Mouse (Mus musculus) naive thymus-derived CD4-positive, alpha-beta T cell, adult 2 months (primary cell): Measurements from ENCODE around the gene Fads1.

ENCODE experiments used
- DNase-seq: peaks from one replicate; pipeline ENCODE4 v3.0.0-alpha.2; 2011; ENCODE audit warnings: low read depth

The Fads1 gene

DNA sequence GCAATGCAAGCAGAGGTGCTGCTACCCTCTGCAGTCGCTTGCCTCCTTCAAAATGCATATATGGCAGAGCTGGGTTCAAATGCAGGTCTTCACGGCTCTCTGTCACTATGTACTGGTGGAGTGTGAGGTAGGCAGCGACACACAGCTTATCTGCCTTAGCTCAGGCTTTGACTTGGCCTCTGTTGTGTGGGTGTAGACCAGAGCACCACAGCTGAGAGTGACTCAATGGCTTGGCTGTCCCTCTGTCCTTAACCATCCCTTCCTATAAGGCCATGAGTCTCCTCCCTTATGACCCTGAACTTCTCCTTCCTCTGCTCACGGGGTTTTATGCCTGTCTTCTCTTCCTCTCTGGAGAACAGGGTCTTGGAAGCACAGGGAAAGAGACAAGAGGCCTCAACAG is 28.2 kb downstream of the Fads1 start:
- no peak for DNase-seq

DNA sequence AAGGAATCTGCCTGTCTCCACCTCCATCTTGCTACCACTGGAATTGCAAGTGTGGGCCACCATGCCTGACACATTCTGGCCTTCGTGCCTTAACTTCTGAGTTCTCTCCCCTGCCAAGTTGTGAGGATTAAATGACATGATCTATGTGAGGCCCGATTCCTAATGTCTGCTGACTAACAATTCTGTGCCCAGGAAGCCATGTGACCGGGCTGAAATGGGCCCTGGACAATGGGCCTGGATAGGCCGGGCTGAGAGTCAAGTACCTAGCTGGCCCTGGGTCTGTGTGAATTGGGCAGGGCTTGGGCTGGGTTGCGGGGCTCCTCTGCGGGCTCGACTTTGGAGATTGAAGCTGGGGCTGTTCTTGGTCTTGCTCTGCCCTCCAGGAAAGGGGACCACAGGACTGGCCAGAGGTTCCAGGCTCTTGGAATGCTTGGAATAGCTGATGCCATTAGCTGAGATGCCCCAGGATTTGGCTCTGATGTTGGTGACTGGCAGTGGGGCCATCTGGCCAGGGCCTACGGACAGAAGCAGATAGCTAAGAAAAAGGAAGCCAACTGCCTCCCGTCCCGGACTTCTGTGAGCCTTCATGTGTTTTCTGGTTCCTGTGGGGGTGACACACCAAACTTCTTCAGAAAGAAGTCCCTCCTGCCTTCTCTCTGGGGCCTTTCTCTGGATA is 31.2 kb downstream of the Fads1 start:
- no peak for DNase-seq

DNA sequence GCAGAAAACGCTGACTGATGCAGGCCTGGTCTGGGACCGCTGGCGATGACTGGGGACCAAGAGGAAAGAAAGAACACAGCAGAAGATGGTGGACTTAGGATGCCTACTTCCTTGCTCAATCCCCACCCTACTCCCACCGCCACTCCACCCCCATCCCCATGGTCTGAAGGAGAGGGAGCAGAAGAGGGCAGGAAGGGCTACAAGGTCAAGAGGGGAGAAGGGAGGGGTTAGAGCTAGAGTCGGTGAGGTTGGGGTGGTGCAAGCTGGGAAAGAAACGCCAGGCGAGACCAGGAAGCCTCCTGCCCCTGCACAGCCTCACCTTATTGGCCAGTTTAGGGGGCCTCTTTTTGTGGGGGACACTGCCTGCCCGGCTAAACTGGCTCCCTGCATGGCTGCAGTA is 33.4 kb downstream of the Fads1 start:
- no peak for DNase-seq

DNA sequence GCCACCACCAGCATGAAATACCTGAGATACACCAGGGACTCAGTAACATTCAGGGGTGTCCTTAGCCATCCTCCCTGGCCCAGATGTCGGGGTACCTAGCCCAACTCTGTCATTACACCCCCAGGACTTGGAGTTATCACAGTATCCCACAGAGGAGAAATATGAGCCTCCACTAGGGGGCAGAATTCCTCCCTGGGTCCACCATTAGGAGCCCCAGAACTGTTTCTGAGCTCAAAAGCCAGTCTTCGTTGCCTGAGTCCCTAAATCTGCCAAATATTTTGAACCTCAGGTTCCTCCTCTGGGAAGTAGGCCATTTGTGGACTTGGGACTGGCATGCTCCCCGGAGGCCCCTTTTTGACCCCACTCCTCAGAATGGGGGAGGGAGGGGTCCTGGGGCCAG is 36.4 kb downstream of the Fads1 start:
- peak; percentile 64 for DNase-seq

DNA sequence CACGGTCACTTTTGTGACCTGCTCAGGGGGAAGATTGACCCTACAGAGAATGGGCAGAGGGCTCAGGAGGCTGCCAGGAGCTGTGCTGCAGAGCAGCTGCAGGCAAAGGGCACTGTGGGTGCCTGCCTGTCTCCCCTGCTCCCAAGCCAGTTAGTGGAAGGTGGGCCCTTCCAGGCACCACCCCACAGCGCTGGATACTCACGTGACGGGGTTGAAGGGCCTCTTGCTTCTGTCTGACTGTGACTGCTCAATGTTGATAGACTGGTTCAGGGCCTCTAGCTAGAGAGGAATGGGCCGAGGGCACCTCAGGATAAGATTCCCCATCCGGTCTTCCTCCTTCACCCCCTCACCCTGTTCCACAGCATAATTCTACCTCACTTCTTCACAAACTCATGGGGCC is 36.9 kb downstream of the Fads1 start:
- DNase-seq: no peak

DNA sequence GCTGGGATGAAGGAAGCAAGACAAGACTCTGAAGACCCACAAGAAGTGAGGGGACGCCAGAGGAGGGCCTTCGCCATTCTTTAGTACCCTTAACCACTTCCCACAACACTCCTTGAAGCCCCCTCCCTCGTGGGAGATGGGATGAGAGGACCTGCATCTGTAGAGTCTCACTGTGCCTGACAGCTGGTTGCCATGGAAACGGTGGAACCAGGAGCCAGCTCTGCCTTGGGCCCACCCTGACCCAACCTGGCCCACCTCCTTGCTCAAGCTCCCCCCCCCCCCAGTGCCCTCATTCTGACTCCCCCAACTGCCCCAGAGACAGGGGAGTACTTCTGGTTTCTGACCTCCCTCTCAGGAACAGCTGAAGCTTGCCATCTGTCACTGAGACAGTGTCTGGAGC is 38.9 kb downstream of the Fads1 start:
- DNase-seq: no peak

DNA sequence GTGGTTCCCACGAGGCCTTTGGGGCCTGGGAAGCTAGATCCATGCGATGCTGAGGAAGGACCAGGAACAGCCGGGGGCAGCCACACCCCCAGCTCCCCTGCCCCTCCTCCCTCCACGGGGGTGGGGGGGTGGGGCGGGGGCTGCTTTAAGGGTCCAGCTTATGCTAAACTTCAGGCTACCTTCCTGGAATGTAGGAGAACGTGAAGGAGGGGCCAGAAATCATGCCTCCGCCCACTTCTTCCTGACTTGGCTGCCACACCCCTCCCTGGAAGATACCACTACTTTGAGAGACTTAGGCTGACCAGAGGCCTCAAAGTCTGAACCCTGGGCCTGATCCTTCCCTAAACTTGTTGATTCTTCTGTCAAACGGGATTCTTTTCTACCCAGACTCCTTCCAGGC is 40.0 kb downstream of the Fads1 start:
- no peak for DNase-seq

DNA sequence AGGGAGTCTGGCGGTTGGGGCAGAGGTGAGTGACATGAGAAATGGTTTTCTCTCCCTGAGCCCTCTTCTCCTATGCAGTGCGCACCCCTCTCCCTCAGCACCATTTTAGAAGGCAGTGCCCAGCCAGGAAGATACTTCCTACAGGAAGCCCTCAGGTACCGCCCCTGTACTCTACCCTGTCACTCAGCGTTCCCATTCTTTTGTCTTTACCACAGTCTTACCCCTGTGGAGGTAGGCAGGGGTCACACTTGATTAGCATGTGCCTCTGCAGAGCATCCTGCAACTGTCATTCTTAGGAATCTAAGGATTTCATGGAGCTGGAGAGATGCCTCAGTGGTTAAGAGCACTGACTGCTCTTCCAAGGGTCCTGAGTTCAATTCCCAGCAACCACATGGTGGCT is 40.9 kb downstream of the Fads1 start:
- DNase-seq: no peak

DNA sequence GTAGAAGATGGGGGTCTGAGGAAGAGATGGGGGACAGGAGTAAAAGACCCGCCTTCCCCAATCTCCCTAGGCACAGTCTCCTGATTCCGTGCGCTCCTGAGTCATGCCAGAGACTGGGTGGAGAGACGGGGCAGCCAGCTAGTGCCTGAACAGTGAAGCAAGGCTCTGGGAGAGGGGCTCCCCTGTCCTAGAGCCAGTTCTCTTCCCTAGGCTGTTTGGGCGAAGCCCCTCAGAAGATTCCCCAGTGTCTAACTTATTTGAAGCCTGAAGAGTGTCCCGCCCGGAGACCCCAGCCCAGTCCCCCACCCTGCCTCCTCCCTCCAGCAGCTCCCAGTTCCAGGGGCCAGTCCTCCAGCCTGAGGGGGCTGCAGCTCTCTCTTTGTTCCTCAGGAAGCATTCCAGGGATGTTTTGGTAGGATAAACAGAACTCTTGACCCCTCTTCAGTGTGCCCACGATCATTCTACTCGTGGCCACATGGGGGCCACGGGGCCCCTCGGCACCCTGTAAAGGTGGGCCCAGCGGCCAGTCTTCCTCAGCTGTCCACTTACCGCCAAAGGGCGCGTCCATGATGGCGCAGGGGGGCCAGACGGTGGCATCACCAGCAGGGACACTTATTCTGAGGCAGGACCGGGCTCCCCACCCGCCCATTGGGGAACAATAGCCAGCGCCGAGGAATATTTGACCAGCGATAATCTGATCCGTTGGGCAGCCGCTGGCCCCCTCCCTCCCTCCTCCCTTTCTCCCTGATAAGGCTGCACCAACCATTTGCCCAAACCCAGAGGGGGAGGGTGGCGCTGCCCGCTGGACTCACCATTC is 42.2 kb downstream of the Fads1 start:
- DNase-seq: no peak

DNA sequence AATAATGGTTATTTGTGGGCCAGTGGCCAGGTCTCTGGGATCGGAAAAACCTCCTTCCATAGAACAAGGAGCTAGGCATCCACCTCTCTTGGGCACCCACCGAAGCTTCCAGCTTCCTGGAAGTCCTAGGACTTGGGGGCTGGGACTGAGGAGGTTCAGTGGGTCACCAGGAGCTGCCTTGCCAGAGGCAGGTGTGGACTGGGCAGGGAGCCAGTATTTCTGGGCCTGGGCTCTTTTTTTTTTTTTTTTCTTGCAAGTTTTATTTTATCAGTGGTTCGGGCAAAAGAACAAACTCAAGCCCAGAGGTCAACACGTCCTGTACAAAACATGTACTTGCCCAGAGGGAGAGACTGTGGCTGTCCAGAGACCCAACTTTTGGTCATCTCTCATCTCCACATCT is 43.1 kb downstream of the Fads1 start:
- no peak for DNase-seq

DNA sequence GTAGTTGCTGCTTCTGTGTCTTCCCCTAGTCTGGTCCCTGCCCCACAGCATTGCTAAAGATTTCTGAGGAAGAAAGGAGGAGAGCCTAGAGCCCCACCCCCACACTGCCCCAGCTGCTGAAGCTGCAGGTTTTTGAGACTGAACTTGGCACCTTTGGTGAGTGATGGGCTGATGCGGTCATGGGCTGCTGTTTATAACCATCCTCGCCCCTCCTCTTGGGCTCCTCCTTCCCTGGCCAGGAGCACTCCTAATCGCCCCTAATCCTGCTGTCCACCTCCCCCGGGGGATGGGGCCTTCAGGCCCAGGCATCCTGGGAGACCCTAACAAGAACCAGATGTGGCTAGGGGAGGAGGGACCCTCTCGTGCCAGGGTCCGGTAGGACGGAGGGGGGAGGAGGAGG is 48.3 kb downstream of the Fads1 start:
- no peak for DNase-seq

DNA sequence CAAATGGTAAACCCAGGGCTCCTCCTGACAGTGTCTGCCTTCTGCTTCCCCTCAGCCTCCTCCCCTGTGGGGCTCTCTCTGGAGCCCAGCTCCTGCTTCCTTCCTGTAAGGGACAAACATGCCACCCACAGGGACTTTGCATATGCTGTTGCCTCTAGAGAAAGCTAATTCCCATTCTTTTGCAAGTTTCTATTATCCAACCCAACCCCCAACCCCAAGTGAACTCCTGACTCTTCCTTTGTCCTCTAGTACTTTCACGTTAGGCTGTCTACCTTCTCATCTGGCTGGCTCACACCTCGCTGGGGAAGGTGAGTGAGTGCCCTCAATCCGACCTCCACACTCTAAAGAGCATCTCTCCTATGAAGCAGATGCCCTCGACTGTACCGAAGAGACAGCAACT is 49.2 kb downstream of the Fads1 start:
- no peak for DNase-seq

DNA sequence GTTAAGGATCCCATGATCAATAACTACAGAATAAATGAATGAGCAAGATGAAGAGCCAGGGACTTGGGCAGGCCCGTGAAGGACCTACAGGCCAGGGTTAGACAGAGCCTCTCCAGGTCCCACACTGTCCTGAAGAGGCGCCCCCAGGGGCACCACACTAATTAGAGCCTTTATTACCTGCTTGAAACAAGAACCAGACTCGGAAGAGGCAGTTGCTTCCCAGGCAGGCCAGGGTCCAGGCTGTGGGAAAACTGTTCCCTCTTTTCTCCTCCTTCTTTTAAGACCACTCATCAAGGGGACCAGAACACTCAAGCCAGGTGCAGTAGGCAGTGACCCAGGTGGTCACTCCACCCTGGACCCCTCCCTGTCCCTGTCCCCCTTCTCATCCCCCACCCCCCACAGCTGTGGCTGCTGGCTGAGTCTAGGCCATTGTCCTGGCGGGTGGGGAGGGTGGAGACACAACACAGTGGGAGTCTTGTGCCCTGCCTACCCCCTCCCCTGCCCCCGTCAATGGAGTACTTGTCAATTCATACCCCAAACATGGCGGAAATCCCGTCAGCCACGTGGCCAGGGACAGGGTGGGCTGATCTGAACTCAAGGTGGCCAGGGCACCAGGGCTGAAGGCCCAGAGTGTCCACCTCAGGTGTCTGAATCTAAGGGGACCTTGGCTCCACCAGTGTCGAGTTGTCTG is 49.8 kb downstream of the Fads1 start:
- no peak for DNase-seq

DNA sequence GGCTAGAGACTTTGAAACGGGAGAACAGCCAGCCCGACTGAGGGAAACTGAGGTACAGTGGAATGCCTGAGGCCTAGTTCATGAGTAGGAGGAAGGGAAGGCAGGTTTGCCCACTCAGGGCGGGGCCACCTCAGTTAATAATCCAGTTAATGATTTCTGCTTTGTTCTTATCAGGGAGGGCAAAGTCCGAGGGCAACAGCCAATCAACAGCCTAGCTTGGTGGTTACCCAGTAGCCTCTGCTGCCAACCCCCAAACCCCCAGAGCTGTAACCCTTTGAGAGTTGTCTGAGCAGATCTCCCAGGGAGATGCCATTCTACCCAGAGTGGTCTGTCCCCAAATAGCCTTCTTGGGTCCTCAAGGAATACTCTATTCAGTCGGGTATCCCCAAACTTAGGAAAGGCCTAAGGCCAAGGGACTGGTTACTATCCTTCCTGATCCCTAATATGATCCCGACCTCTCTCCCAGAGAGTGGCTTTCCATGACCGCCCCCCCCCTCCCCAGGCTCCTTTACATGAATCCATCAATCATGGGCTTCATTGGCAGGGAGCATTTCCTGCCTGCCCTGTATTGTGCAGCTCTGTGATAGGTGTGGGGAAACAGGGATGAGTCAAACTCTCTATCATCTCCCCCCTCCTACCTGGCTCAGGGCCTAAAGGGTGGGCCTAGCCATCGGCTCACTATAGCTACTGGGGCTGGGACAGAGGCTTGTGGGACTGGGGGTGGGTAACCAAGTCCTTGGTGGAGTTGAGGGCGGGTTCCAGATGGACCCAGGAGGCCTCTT is 53.3 kb downstream of the Fads1 start:
- DNase-seq: no peak

DNA sequence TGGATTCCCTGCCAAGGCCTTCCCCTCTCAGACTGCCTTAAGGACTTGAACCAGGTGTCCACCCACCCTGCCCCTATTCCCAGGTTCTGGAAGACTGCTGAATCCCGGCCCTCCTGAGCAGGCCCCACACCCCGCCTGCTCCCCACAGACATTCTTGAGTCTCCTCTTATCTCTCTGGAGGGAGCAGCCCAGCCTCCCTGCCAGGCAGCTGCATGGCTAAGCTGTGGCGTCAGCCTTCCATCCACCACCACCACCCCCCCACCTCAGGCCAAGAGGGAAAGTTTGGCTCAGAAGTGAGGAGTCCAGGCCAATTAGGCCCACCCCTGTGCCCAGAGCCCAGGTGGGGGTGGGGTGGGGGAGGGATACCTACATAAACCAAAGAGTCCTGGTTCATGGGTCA is 55.8 kb downstream of the Fads1 start:
- no peak for DNase-seq

DNA sequence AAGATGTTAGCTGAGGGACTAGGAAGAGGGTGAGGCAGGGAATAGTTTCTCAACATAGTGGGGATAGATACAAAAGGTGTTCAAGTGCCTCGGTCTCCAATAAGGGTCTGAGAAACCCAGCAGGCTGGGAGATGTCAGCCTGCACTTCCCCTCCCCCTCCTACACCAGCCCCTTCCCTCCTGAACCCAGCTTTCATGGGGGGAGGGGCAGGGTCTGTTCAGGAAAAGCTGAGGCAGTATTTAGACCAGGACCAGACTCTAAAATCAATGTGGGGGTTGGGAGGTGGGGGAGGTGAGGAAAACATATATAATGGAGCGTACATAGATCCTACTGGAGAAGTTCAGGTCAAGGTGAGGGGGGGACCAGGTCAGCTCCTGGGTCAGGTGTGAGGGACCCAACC is 56.7 kb downstream of the Fads1 start:
- peak; percentile 3 for DNase-seq

DNA sequence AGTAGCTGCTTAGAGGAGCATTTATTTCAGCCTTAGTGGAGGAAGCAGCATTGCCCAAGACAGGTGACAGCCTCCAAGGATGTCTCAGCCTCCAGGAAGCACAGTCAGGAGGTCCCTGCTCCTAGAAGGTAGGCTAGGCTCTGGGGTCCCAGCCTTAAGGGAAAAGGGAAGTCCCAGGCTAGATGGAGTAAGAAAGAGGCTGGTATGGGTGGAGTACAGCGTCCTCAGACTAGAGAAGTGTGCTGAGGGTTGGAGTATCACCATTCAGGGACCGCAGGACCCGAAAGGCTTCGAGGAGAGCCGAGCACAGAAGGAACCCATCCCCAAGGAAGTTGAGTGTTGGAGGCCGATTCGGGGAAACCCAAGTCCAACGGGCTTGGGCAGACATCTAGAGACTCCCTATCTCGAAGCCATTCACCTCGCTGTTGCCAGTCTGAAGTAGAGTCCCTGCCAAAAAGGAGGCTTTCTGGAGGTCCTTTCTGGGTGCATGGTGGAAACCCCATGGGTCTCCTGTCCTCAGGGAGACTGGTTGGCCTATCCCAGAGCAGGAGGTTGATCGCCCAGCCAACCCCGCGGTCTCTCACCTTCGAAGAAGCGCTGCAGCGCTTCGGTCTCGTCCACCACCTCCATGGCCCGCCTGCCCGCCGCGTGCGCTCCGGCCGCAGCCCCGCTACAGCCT is 57.4 kb downstream of the Fads1 start:
- no peak for DNase-seq

DNA sequence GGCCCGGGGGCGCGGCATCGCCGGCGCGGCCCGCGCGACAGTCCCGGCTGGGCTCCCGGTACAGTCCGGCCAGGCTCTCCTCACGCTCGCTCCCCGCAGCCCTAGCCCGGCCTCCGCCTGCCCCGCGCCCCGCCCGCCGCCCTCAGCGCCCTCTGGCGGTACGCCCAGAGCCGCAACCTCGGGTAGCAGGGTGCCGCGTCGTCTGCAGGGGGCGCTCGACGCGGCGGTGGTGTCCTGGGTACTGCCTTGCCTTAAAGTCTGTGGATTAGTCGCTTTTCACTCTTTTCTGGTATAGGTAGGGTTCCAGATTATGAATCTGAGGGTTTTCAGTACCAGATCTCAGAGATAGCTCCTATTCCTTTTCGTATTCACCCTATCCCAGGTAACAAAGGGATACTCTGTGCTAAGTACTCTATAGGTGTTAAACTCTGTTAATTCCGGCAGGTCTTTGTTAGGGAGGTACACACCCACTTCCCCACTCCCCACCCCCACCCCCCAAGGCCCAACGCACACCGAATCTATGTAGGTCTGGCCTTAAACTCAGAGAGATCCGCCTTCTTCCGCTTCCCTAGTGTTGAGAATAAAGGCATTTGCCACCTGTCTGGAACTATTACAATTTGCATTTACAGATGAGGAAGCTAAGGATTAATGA is 58.1 kb downstream of the Fads1 start, which contains the start of gene Myrf:
Myrf (minus strand) TSS at position 95 of the 652 bp plus-strand sequence.
- peak; percentile 84 for DNase-seq

DNA sequence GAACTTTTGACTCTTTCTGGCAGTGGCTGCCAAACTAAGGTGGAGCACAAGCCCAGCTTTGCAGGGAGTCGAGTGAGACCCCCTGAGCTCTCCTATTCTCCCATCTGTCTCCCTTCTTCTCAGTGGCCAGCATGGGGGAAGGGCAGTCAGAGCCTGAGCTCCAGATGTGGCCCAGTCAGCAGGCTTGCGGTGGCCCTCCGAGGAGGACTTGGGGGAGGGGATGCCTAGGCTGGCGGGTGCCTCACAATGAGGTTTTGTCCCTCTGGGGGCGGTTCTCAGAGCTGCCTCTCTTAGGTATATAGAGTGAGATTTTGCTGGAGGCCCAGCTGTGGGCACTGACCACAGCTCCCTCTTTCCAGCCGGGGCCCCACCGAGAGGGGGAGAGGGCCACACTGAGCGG is 60.2 kb downstream of the Fads1 start:
- DNase-seq: no peak

DNA sequence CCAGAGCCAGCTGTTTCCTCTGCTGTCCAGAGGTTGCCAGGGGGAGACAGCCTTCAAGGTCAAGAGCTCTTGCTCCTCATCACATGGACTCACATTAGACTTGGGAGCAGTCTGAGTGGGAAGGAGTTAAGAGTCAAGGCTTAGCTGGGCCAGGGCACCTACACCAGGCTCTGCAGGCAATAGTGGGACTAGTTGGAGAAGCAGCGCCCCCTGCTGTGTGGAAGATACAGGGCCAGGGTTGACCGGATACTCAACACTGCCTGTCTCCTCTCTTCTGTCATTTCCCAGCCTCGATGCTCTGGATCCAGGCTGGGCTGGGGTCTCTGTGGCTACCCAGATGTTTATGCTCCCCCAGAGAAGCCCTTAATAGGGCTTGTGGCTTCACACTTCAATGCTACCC is 61.5 kb downstream of the Fads1 start:
- DNase-seq: peak; percentile 19
